Mouse (Mus musculus): Measurements from ENCODE around the gene Gm49355.

Gene Gm49355

DNA sequence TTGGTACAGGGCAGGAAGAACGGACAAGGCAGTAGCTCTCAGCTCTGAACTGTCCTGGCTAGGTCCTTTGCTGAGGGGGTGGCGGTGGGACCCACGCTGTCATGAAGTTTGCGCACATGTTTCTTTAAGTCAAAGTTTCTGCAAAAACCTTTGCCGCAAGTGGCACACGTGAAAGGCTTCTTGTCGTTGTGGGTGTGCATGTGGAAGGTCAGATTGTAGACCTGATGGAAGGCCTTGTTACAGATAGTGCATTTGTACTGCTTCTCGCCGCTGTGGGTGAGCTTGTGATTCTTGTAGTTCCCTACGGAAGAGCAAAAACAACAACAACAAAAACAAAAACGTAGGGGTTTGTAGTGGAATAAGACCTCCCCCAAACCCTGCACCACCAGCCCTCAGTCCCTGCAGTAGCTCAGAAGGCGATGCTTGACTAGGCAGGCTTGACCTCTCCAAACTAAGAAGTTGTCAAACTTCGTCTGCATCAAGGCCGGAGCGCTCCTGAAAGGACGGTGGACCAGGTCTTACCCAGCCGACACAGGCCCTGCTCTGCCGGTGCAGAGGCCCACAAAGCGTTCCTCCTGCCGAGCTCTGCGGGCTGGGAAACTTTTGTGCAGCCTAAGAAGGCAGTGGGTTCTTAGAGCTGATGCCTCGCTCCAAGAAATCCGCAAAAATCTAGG is 58.8 kb downstream of the Gm49355 start:
- DNase-seq (ENCODE audit: low read depth, low spot score): no peak

- DNase-seq (ENCODE audit: low read depth, low spot score): no peak
Observed at GRCm38 (mm10) chr14:12343451-12343941, 59.7 kb downstream of the Gm49355 start.

GRCm38 (mm10) chr14:12344061-12344745 is 60.4 kb downstream of the Gm49355 start:
- no peak for DNase-seq (ENCODE audit: low read depth, low spot score)

GRCm38 (mm10) chr14:12344746-12345240 is 61.0 kb downstream of the Gm49355 start:
- DNase-seq (ENCODE audit: low read depth, low spot score): no peak

- DNase-seq (ENCODE audit: low read depth, low spot score): no peak
Observed at GRCm38 (mm10) chr14:12345241-12345921, 61.6 kb downstream of the Gm49355 start.

DNA sequence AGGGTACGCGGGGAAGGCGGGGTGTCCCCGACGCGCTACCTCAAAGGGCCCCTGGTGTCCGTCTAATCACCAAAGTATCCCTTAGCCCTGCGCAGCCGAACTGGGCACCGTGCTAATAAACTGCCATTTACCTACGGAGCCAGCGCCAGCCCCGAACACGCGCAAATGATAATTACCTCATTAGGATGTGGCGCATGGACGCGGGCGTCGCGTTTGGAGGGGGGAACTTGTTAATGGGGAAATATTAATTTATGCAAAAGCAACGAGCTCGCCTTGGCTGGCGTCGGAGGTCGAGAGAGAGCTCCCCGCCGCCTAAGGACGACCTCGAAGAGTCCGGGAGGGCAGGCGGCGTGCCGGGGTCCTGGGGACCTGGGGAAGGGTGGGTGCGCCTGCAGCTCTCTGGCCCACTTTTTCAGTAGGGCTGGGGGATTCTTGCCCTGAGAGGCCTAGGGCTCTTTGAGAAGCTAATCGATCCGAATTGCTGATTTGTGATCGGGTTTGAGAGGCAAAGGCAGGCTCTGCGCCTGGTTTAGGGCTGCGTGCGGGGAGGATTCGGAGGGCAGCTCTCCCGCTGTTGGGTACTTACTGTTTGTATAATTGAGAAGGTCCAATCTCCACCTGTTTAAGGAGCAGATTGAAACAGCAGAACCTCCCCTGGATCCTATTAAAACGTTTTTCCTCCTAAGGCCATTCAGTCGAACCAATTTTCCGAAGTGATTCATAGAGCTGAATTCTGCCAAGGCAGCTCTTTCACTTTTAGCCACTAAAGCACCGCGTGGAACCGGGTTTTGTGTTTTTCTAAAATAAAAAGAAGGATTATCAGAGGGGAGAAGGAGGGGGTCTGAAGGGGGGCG is 62.5 kb downstream of the Gm49355 start:
- DNase-seq (ENCODE audit: low read depth, low spot score): no peak

DNA sequence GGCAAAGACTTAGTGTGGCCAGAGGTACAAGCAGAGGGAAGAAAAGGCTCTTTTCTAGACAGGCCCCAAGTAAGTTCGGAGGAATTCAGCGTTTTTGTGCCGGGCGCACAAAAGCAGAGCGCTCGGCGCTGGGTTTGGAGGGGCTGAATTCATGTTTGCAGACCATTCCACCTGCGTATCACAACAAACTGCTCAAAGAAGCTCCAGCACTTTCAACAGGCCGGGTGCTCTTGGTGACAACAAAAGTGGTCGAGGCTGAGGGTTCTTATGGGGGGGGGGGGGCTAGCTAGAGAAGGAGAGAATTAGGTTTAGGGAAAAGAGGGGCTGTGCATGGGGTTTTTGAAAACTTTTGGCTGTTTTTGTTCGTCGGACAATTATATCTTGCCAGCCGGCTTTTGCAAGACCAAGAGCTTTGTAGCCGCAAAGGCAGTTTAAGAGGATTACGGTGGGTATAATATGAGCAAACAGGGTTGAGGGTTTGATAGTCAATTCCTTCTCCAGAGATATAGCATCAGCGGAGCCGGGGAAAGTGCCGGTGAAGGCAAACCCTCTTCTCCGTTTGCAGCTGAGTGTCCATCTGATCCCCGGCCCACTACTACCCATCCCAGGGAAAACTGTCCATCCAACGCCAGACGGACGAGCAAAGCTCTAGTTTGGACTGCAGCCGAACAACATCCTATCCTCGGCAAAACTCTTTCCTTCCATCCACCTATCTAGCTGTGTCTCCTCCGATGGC is 63.3 kb downstream of the Gm49355 start:
- DNase-seq (ENCODE audit: low read depth, low spot score): no peak

DNA sequence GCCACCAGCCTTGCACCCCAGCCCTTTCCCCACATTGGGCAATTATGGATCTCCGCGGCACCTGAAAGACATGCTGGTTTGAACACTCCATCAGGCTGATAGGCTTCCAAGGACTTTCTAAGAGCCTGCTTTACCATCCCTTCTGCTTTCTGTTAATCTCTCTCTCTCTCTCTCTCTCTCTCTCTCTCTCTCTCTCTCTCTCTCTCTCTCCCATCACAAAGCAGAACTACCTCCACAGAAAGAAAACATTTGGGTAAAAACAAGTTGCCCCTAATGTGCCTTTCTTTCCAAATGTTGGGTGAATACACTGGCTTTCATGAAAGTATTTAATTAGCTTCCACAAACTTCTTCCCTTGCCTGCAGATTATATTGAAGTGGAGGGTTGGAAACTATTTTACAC is 64.3 kb downstream of the Gm49355 start, which contains the start of gene Fezf2:
Gene Fezf2, minus strand, starts transcription at position 101 of the 400 bp plus-strand sequence.
- no peak for DNase-seq (ENCODE audit: low read depth, low spot score)

- no peak for DNase-seq (ENCODE audit: low read depth, low spot score)
Observed at GRCm38 (mm10) chr14:12349334-12350090, 65.7 kb downstream of the Gm49355 start.

- DNase-seq (ENCODE audit: low read depth, low spot score): no peak
Observed at GRCm38 (mm10) chr14:12350271-12350916, 66.6 kb downstream of the Gm49355 start.
